Mouse (Mus musculus) spleen, postnatal 4 days (tissue): ENCODE data around the gene Naaladl2.
"Not testable (repeated sequence)": the region's sequence is repeated elsewhere in the genome, so short reads cannot be mapped to it uniquely, and the experiment has no call there.

Experiments
- DNase-seq, 2 experiments: peaks; one replicate each; pipeline ENCODE4 v3.0.0; 2022; ENCODE audit warnings: low spot score in 2 of 2

The Naaladl2 gene

GRCm38 (mm10) chr3:25143555-25144311, at the start of gene Naaladl2:
TSS of gene Naaladl2 (minus strand) at chr3:25144261.
- DNase-seq = no peak

GRCm38 (mm10) chr3:25151721-25152120, 7.7 kb upstream of the Naaladl2 start:
- DNase-seq = no peak

- no peak for DNase-seq
Measured at GRCm38 (mm10) chr3:25147271-25147670, 3.2 kb upstream of the Naaladl2 start.

GRCm38 (mm10) chr3:25144961-25145697, 1.1 kb upstream of the Naaladl2 start:
- no peak for DNase-seq

GRCm38 (mm10) chr3:25143111-25143510, 950 bp downstream of the Naaladl2 start:
- no peak for DNase-seq

- no peak for DNase-seq
Measured at GRCm38 (mm10) chr3:25131848-25132247, 12.2 kb downstream of the Naaladl2 start.

GRCm38 (mm10) chr3:25127864-25128263, 16.2 kb downstream of the Naaladl2 start:
- no peak for DNase-seq

GRCm38 (mm10) chr3:25124919-25125846, 18.9 kb downstream of the Naaladl2 start:
- no peak for DNase-seq

- DNase-seq = no peak
Measured at GRCm38 (mm10) chr3:25113107-25113506, 31.0 kb downstream of the Naaladl2 start.

- no peak for DNase-seq
Measured at GRCm38 (mm10) chr3:25108997-25109396, 35.1 kb downstream of the Naaladl2 start.

- no peak for DNase-seq
Measured at GRCm38 (mm10) chr3:25092986-25093385, 51.1 kb downstream of the Naaladl2 start.

GRCm38 (mm10) chr3:25075785-25076184, 68.3 kb downstream of the Naaladl2 start:
- no peak for DNase-seq

- DNase-seq = no peak
Measured at GRCm38 (mm10) chr3:25074266-25074665, 69.8 kb downstream of the Naaladl2 start.

- DNase-seq = no peak
Measured at GRCm38 (mm10) chr3:25073821-25074220, 70.2 kb downstream of the Naaladl2 start.

GRCm38 (mm10) chr3:25063217-25063616, 80.8 kb downstream of the Naaladl2 start:
- no peak for DNase-seq

GRCm38 (mm10) chr3:25052975-25053374, 91.1 kb downstream of the Naaladl2 start:
- DNase-seq = no peak

- no peak for DNase-seq
Measured at GRCm38 (mm10) chr3:25019972-25020371, 124.1 kb downstream of the Naaladl2 start.

- no peak for DNase-seq
Measured at GRCm38 (mm10) chr3:25010751-25011150, 133.3 kb downstream of the Naaladl2 start.

GRCm38 (mm10) chr3:25006802-25007201, 137.3 kb downstream of the Naaladl2 start:
- DNase-seq = not testable (repeated sequence)

GRCm38 (mm10) chr3:24992577-24992976, 151.5 kb downstream of the Naaladl2 start:
- no peak for DNase-seq

- DNase-seq = no peak
Measured at GRCm38 (mm10) chr3:24992078-24992477, 152.0 kb downstream of the Naaladl2 start.

GRCm38 (mm10) chr3:24982111-24982510, 161.9 kb downstream of the Naaladl2 start:
- DNase-seq = no peak
